In the genomic region with DNA sequence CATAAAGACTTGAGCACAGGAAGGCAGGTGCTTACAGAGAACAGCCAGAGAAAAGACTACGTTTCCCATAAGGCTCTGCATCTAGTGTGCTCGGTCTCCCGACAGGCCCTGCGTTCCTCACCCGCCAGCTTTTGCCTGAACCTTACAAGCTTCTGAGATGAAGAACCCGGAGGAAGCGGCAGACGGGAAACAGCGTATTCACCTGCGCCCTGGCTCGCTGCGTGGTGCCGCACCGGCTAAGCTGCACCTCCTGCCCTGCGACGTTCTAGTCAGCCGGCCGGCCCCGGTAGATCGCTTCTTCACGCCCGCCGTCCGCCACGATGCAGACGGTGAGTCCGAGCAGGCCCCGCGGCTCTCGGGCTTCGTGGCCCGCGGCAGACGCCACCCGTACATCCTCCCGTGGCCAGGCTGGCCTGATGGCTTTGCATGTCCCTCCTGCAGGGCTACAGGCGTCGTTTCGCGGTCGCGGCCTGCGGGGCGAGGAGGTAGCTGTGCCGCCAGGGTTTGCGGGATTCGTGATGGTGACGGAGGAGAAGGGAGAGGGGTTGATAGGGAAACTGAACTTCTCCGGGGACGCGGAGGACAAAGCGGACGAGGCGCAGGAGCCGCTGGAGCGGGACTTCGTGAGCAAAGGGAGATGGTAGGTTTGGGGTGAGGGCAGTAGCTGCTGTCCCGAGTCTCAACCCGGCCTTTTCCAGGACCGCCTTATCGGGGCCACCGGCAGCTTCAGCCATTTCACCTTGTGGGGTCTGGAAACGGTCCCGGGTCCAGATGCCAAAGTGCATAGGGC, we compare ENCODE assay signal across 8 mouse cellular contexts. TPM values are rescaled to one million over a fixed set of nuclear protein-coding genes. Genes with fewer than 3 reads are reported as not detected.
DNase-seq lines count a peak whose midpoint lies in the region; ATAC-seq lines count a peak whose summit lies in the region.

A gene (plus strand): TSS at position 122 of the 790 bp plus-strand sequence.

- no peaks in the 10 kb centered on the region for H3K27me3 ChIP-seq in forebrain, embryonic 14.5 days (replicated peaks; ENCODE audit: control insufficient read depth, insufficient read depth, low read length)

- ATAC-seq in cerebellum, adult (ENCODE audit: insufficient number of reproducible peaks, low FRiP score, low TSS enrichment): peak; percentile 89
- peak; percentile 93 for ATAC-seq in forebrain, embryonic 14.5 days
- ATAC-seq in neutrophil, adult 5-6 weeks (ENCODE audit: extremely low read depth, insufficient number of reproducible peaks, low FRiP score, poor library complexity, severe bottlenecking): peak; percentile 91

- intact Hi-C loops in heart, postnatal 14 days (cut with DNase I): no loop called here

- peak within 1 kb of the TSS; percentile 94 for H3K9ac ChIP-seq in forebrain, embryonic 14.5 days (ENCODE audit: low read length)

- H3K27ac ChIP-seq in forebrain, embryonic 14.5 days (ENCODE audit: low read depth, low read length): peak within 1 kb of the TSS; percentile 82

- under 1% methylated on average over 64 of the region's 64 CpGs for WGBS in forebrain, embryonic 14.5 days

- H3K9me3 ChIP-seq in forebrain, embryonic 14.5 days (replicated peaks; ENCODE audit: control insufficient read depth, low read length): no peaks in the 10 kb centered on the region

- H3K36me3 ChIP-seq in forebrain, embryonic 14.5 days (ENCODE audit: control insufficient read depth, insufficient read depth, low read length): peaks cover 43% of the 10 kb centered on the region

- peak within 1 kb of the TSS; percentile 90 for H3K4me2 ChIP-seq in forebrain, embryonic 14.5 days (ENCODE audit: low read length)

- peak; percentile 88 for DNase-seq in ES-CJ7 (ENCODE audit: low read depth, low spot score)
- DNase-seq in forebrain, embryonic 14.5 days (ENCODE audit: low spot score): peak; percentile 96
- DNase-seq in heart, postnatal 14 days: peak; percentile 71 to 74
- DNase-seq in layer of hippocampus, adult 11-12 months (ENCODE audit: low spot score): peak; percentile 82
- peak; percentile 79 to 82 for DNase-seq in lung, adult 18-20 months
- peak; percentile 78 to 83 for DNase-seq in thymus, adult 18-20 months

- H3K4me1 ChIP-seq in forebrain, embryonic 14.5 days (ENCODE audit: control insufficient read depth, insufficient read depth, low read length): peaks cover 11% of the 10 kb centered on the region

- peak within 1 kb of the TSS; percentile 92 for H3K4me3 ChIP-seq in forebrain, embryonic 14.5 days (ENCODE audit: low read depth, low read length)

RNA-seq across cellular contexts. Expression of the gene that starts here (rescaled TPM):
- 85.7 and 95.8 TPM in 2 replicates for polyA plus RNA-seq in forebrain, embryonic 14.5 days (2014; fragmentation: Nextera tagmentation; extraction: Ambion mirVana)
- 10 to 100 TPM; 50.8 to 51.8 TPM for total RNA-seq in heart, postnatal 14 days (2021)
- 50.5 and 64.0 TPM in 2 replicates for total RNA-seq in neutrophil, adult 5-6 weeks (2017)

Comparison
In these comparisons a context has a peak if more than half of its experiments do, and no peak if none do; other contexts are left out.
1. Peak in every context shown above with its lines: DNase-seq, ATAC-seq, H3K4me3 ChIP-seq and H3K27ac ChIP-seq.